Mouse (Mus musculus) CD8-positive naive resting alpha-beta T cell, adult 57 days (primary cell): ENCODE results near the gene Cetn4. TPM values are rescaled to one million over a fixed set of nuclear protein-coding genes. Genes with fewer than 3 reads are reported as not detected.

Experiments
- total RNA-seq: library from RNA; stranded (reverse); gene quantifications from one replicate; pipeline ENCODE4 v1.2.4, GENCODE M21; 2023

Gene Cetn4
- total RNA-seq, result not detected

DNA sequence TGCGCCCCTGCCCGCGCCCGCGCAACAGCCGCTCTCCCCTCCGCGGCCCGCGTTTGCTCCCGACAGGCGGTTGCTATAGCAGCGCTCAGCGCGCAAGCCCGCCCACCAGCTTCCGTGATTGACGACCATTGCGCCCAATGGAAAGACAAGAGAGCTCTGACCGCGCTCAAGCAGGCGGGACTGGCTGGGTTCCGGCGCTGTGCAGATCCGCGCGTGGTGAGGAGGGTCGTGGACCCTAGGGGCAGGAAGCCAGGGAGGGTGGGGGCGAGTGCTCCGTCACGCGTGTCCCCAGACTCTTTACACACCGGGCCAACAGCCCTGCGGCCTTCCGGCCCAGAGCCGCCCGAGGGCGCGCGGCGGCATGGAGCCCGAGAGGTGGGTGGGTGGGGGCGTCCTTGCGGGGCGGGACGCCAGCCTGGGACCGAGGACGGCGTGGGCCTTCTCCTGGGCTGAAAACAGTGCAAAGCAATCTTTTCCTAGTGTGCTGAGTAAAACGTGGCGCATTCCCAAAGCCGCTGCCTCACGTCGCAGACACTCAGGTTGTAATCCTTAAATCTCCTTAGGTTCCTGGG is at the start of gene Cetn4, which contains the start of gene Bbs12:
Gene Cetn4 (minus strand): TSS at position 339 of the 572 bp plus-strand sequence.
Gene Bbs12 (plus strand): TSS at position 185 of the 572 bp plus-strand sequence.

GRCm38 (mm10) chr3:37348221-37349165 is 36.0 kb upstream of the Cetn4 start, which contains the start of gene Fgf2:
Fgf2 (plus strand) TSS chr3:37348346.

Other genes starting within 250 kb of the Cetn4 start
- gene Adad1, start 249.2 kb downstream of the Cetn4 start, total RNA-seq, result not detected
- not detected for gene Il2, start 186.7 kb downstream of the Cetn4 start, total RNA-seq
- not detected for gene Il21, start 80.1 kb downstream of the Cetn4 start, total RNA-seq
- gene Bbs12, start 154 bp downstream of the Cetn4 start, total RNA-seq, result 2.7 TPM
- not detected for gene Fgf2, start 35.6 kb upstream of the Cetn4 start, total RNA-seq
- 75.7 TPM for gene Spata5, start 107.2 kb upstream of the Cetn4 start, total RNA-seq
- 23.0 TPM for gene Nudt6, start 107.5 kb upstream of the Cetn4 start, total RNA-seq